Mouse (Mus musculus): ENCODE results near the gene Crispld2. TPM values are rescaled to one million over a fixed set of nuclear protein-coding genes. Genes with fewer than 3 reads are reported as not detected.
A peak's percentile ranks its signal among the peaks of the same experiment; 100 is the strongest.

Gene Crispld2
- total and polyA plus RNA-seq, 2 experiments from 2014 or later, result 2.6 to 15.5 TPM

GRCm38 (mm10) chr8:120091032-120091431, 98.8 kb downstream of the Crispld2 start:
- H3K27me3 ChIP-seq (ENCODE audit: control insufficient read depth, insufficient read depth, low read length), result no peaks in the 10 kb centered on the region
- DNase-seq (ENCODE audit: low spot score) (no peak), ATAC-seq (ENCODE audit: insufficient read depth, low read depth) (no peak)
- H3K9me3 ChIP-seq (replicated peaks; ENCODE audit: control insufficient read depth, low read length), result no peaks in the 10 kb centered on the region
- H3K36me3 ChIP-seq (replicated peaks; ENCODE audit: control insufficient read depth, insufficient read depth, low read length), result peaks cover 66% of the 10 kb centered on the region
- no peaks in the 10 kb centered on the region for H3K4me1 ChIP-seq (ENCODE audit: control insufficient read depth, insufficient read depth)
- no peak for TF ChIP-seq EP300 (IDR thresholded peaks at IDR 0.05; ENCODE audit: low read depth)
- no peak overlapping the region for H3K27ac ChIP-seq (ENCODE audit: low read depth)
- no peak overlapping the region for H3K4me3 ChIP-seq (ENCODE audit: low read depth, low read length)
- no peak overlapping the region for H3K9ac ChIP-seq (replicated peaks; ENCODE audit: low read depth, low read length)
- H3K4me2 ChIP-seq (ENCODE audit: low read depth, low read length), result no peak overlapping the region
- 92% methylated on average over 3 of the region's 3 CpGs for WGBS

- ATAC-seq (ENCODE audit: insufficient read depth, low read depth), result no peak
- Histone ChIP-seq H3K27ac (ENCODE audit: low read depth) (no peak overlapping the region), H3K9ac (replicated peaks; ENCODE audit: low read depth, low read length) (no peak overlapping the region), H3K27me3 (ENCODE audit: control insufficient read depth, insufficient read depth, low read length) (no peaks in the 10 kb centered on the region), H3K36me3 (replicated peaks; ENCODE audit: control insufficient read depth, insufficient read depth, low read length) (peaks cover 46% of the 10 kb centered on the region), H3K9me3 (replicated peaks; ENCODE audit: control insufficient read depth, low read length) (no peaks in the 10 kb centered on the region), H3K4me2 (ENCODE audit: low read depth, low read length) (no peak overlapping the region), H3K4me1 (ENCODE audit: control insufficient read depth, insufficient read depth) (no peaks in the 10 kb centered on the region), H3K4me3 (ENCODE audit: low read depth, low read length) (no peak overlapping the region)
- WGBS, result 95% methylated on average over 3 of the region's 3 CpGs
- TF ChIP-seq CTCF (IDR thresholded peaks at IDR 0.05; ENCODE audit: low read depth), result no peak
- no peak for TF ChIP-seq EP300 (IDR thresholded peaks at IDR 0.05; ENCODE audit: low read depth)
- no peak for DNase-seq (ENCODE audit: low spot score)
Observed at GRCm38 (mm10) chr8:120093103-120093502, 100.9 kb downstream of the Crispld2 start.

GRCm38 (mm10) chr8:120094801-120095200, 102.6 kb downstream of the Crispld2 start:
- Histone ChIP-seq H3K9me3 (replicated peaks; ENCODE audit: control insufficient read depth, low read length) (no peaks in the 10 kb centered on the region), H3K27ac (ENCODE audit: low read depth) (no peak overlapping the region), H3K4me3 (ENCODE audit: low read depth, low read length) (no peak overlapping the region), H3K9ac (replicated peaks; ENCODE audit: low read depth, low read length) (no peak overlapping the region), H3K36me3 (replicated peaks; ENCODE audit: control insufficient read depth, insufficient read depth, low read length) (peaks cover 39% of the 10 kb centered on the region), H3K4me1 (ENCODE audit: control insufficient read depth, insufficient read depth) (peaks cover 3% of the 10 kb centered on the region; the same call in 1 of the 2 replicates), H3K4me2 (ENCODE audit: low read depth, low read length) (no peak overlapping the region), H3K27me3 (ENCODE audit: control insufficient read depth, insufficient read depth, low read length) (no peaks in the 10 kb centered on the region)
- DNase-seq (ENCODE audit: low spot score) (no peak), ATAC-seq (ENCODE audit: insufficient read depth, low read depth) (no peak)
- TF ChIP-seq EP300 (IDR thresholded peaks at IDR 0.05; ENCODE audit: low read depth), result no peak
- no peak for TF ChIP-seq CTCF (IDR thresholded peaks at IDR 0.05; ENCODE audit: low read depth)
- WGBS, result 83% methylated on average over 10 of the region's 10 CpGs

- Histone ChIP-seq H3K27me3 (ENCODE audit: control insufficient read depth, insufficient read depth, low read length) (no peaks in the 10 kb centered on the region), H3K4me3 (ENCODE audit: low read depth, low read length) (no peak overlapping the region), H3K9me3 (replicated peaks; ENCODE audit: control insufficient read depth, low read length) (no peaks in the 10 kb centered on the region), H3K4me1 (ENCODE audit: control insufficient read depth, insufficient read depth) (peaks cover 9% of the 10 kb centered on the region), H3K36me3 (replicated peaks; ENCODE audit: control insufficient read depth, insufficient read depth, low read length) (peaks cover 25% of the 10 kb centered on the region), H3K4me2 (ENCODE audit: low read depth, low read length) (no peak overlapping the region), H3K9ac (replicated peaks; ENCODE audit: low read depth, low read length) (no peak overlapping the region), H3K27ac (ENCODE audit: low read depth) (no peak overlapping the region)
- no peak for DNase-seq (ENCODE audit: low spot score)
- TF ChIP-seq EP300 (IDR thresholded peaks at IDR 0.05; ENCODE audit: low read depth) (no peak), CTCF (IDR thresholded peaks at IDR 0.05; ENCODE audit: low read depth) (no peak)
- ATAC-seq (ENCODE audit: insufficient read depth, low read depth), result no peak
- 74% methylated on average over 2 of the region's 2 CpGs for WGBS
Observed at GRCm38 (mm10) chr8:120096486-120096885, 104.2 kb downstream of the Crispld2 start.

- no peaks in the 10 kb centered on the region for H3K36me3 ChIP-seq (replicated peaks; ENCODE audit: control insufficient read depth, insufficient read depth, low read length)
- H3K4me3 ChIP-seq (ENCODE audit: low read depth, low read length), result peak overlapping the region; percentile 90
- H3K27ac ChIP-seq (ENCODE audit: low read depth), result peak overlapping the region; percentile 86
- H3K4me1 ChIP-seq (ENCODE audit: control insufficient read depth, insufficient read depth), result peaks cover 27% of the 10 kb centered on the region
- TF ChIP-seq CTCF (IDR thresholded peaks at IDR 0.05; ENCODE audit: low read depth) (no peak), EP300 (IDR thresholded peaks at IDR 0.05; ENCODE audit: low read depth) (no peak)
- peak overlapping the region; percentile 83 for H3K9ac ChIP-seq (replicated peaks; ENCODE audit: low read depth, low read length)
- no peaks in the 10 kb centered on the region for H3K27me3 ChIP-seq (ENCODE audit: control insufficient read depth, insufficient read depth, low read length)
- whole genome bisulfite sequencing, result 3% methylated on average over 19 of the region's 25 CpGs
- DNase-seq (ENCODE audit: low spot score) (no peak), ATAC-seq (ENCODE audit: insufficient read depth, low read depth) (0 out of 2 replicates have a peak, but pooled peaks have one; percentile 10)
- H3K4me2 ChIP-seq (ENCODE audit: low read depth, low read length), result peak overlapping the region; percentile 91
- no peaks in the 10 kb centered on the region for H3K9me3 ChIP-seq (replicated peaks; ENCODE audit: control insufficient read depth, low read length)
Observed at GRCm38 (mm10) chr8:120100388-120101067, 108.3 kb downstream of the Crispld2 start.

Data from heart, postnatal 0 days (tissue).